Comparison of ENCODE assay signal across 9 mouse cellular contexts in genomic region chr14:121928375-121929137, GRCm38 (mm10). TPM values are rescaled to one million over a fixed set of nuclear protein-coding genes. Genes with fewer than 3 reads are reported as not detected.
DNase-seq lines count a peak whose midpoint lies in the region; ATAC-seq lines count a peak whose summit lies in the region.
"Had no signal": no experiment of that assay in that cellular context is flagged by ENCODE, and none has a peak within 500 bp of the region (broad histone marks: within the 10 kb centered on the region; RNA-seq: fewer than 3 reads in every experiment).

No protein-coding gene starts in this region.

- H3K9ac ChIP-seq in limb, embryonic 11.5 days (ENCODE audit: low read length), result no peak overlapping the region

- no peaks in the 10 kb centered on the region for H3K36me3 ChIP-seq in limb, embryonic 11.5 days (ENCODE audit: control insufficient read depth, insufficient read depth, low read length)
- peaks cover 2% of the 10 kb centered on the region; the same call in 1 of the 2 replicates for H3K36me3 ChIP-seq in limb, embryonic 10.5 days
- H3K36me3 ChIP-seq in forebrain, embryonic 10.5 days (replicated peaks), result peaks cover 5% of the 10 kb centered on the region

- no peaks in the 10 kb centered on the region for H3K9me3 ChIP-seq in limb, embryonic 11.5 days (ENCODE audit: control insufficient read depth, low read length)
- H3K9me3 ChIP-seq in limb, embryonic 10.5 days (replicated peaks), result no peaks in the 10 kb centered on the region
- no peaks in the 10 kb centered on the region for H3K9me3 ChIP-seq in forebrain, embryonic 10.5 days

- no peaks in the 10 kb centered on the region for H3K27me3 ChIP-seq in limb, embryonic 11.5 days (ENCODE audit: control insufficient read depth, insufficient read depth, low read length)
- no peaks in the 10 kb centered on the region for H3K27me3 ChIP-seq in limb, embryonic 10.5 days (ENCODE audit: low read depth, poor library complexity, severe bottlenecking)
- H3K27me3 ChIP-seq in forebrain, embryonic 10.5 days (ENCODE audit: poor library complexity, severe bottlenecking), result no peaks in the 10 kb centered on the region

- ATAC-seq in limb, embryonic 11.5 days (ENCODE audit: insufficient number of reproducible peaks, low FRiP score, low TSS enrichment, low read depth), result no peak

- H3K4me3 ChIP-seq in limb, embryonic 11.5 days (ENCODE audit: low read depth, low read length), result no peak overlapping the region
- H3K4me3 ChIP-seq in limb, embryonic 10.5 days, result no peak overlapping the region
- no peak overlapping the region for H3K4me3 ChIP-seq in forebrain, embryonic 10.5 days

- DNase-seq in limb, embryonic 11.5 days (ENCODE audit: low spot score), result peak; percentile 65
- no peak for DNase-seq in limb, embryonic 10.5 days (ENCODE audit: low spot score)
- peak; percentile 68 for DNase-seq in MN1 (ENCODE audit: low spot score)
- peak; percentile 68 to 74 for DNase-seq in cerebellum, postnatal 14 days
- DNase-seq in heart, postnatal 10 days, result peak; percentile 68 to 81
- DNase-seq in layer of hippocampus, postnatal 14 days (ENCODE audit: low spot score in 2 of 2), result peak; percentile 31 to 68
- DNase-seq in mesoderm, embryonic 11.5 days (ENCODE audit: low read depth, low spot score), result peak; percentile 54
- no peak for DNase-seq in forebrain, embryonic 10.5 days (ENCODE audit: extremely low spot score, low spot score)

- 71% methylated on average over 8 of the region's 8 CpGs for WGBS in limb, embryonic 11.5 days
- 73% methylated on average over 8 of the region's 8 CpGs for WGBS in limb, embryonic 10.5 days
- 68% methylated on average over 8 of the region's 8 CpGs for WGBS in forebrain, embryonic 10.5 days

- H3K4me2 ChIP-seq in limb, embryonic 11.5 days (ENCODE audit: low read depth, severe bottlenecking), result no peak overlapping the region

- no peak overlapping the region for H3K27ac ChIP-seq in limb, embryonic 11.5 days (replicated peaks; ENCODE audit: low read depth, low read length)
- no peak overlapping the region for H3K27ac ChIP-seq in limb, embryonic 10.5 days
- H3K27ac ChIP-seq in forebrain, embryonic 10.5 days, result no peak overlapping the region

- H3K4me1 ChIP-seq in limb, embryonic 11.5 days (ENCODE audit: control insufficient read depth, insufficient read depth, low read length), result no peaks in the 10 kb centered on the region
- no peaks in the 10 kb centered on the region for H3K4me1 ChIP-seq in limb, embryonic 10.5 days
- 0 out of 2 replicates have a peak, but pooled peaks cover 2% of the 10 kb centered on the region for H3K4me1 ChIP-seq in forebrain, embryonic 10.5 days

- intact Hi-C loops in heart, postnatal 10 days (cut with DNase I), result loop anchor here (1.0 to 10.0 kb wide), 2 partner anchors 132 to 344 kb away; no protein-coding TSS in a partner anchor

RNA-seq across cellular contexts. Expression of gene Gpr18, which starts 13.0 kb away (rescaled TPM):
- 0.09 and 0.21 TPM in 2 replicates for polyA plus RNA-seq in limb, embryonic 11.5 days (2014; fragmentation: Nextera tagmentation; extraction: Ambion mirVana)
- polyA plus RNA-seq in limb, embryonic 10.5 days (2016; fragmentation: Nextera tagmentation; extraction: Ambion mirVana), result 0.19 and 0.29 TPM in 2 replicates
- under 1 TPM; 0.27 to 0.45 TPM for total RNA-seq in heart, postnatal 10 days (2021)
- total RNA-seq in layer of hippocampus, postnatal 14 days (2021), result not detected
- 0.23 and 0.55 TPM in 2 replicates for polyA plus RNA-seq in forebrain, embryonic 10.5 days (2016; fragmentation: Nextera tagmentation; extraction: Ambion mirVana)
- total RNA-seq: gastrocnemius, postnatal 36 days had no signal

RNA-seq across cellular contexts. Expression of gene Gpr183, which starts 36.4 kb away (rescaled TPM):
- 2.1 and 3.0 TPM in 2 replicates for polyA plus RNA-seq in limb, embryonic 11.5 days (2014; fragmentation: Nextera tagmentation; extraction: Ambion mirVana)
- polyA plus RNA-seq in limb, embryonic 10.5 days (2016; fragmentation: Nextera tagmentation; extraction: Ambion mirVana), result 2.4 and 2.7 TPM in 2 replicates
- total RNA-seq in heart, postnatal 10 days (2021), result 1 to 10 TPM; 1.3 TPM
- total RNA-seq in layer of hippocampus, postnatal 14 days (2021), result under 1 TPM; 0.76 to 0.88 TPM
- polyA plus RNA-seq in forebrain, embryonic 10.5 days (2016; fragmentation: Nextera tagmentation; extraction: Ambion mirVana), result 1.9 and 2.5 TPM in 2 replicates

RNA-seq across cellular contexts. Expression of gene Ubac2, which starts 50.1 kb away (rescaled TPM):
- polyA plus RNA-seq in limb, embryonic 11.5 days (2014; fragmentation: Nextera tagmentation; extraction: Ambion mirVana), result 71.2 and 75.4 TPM in 2 replicates
- polyA plus RNA-seq in limb, embryonic 10.5 days (2016; fragmentation: Nextera tagmentation; extraction: Ambion mirVana), result 66.2 and 73.4 TPM in 2 replicates
- 10 to 100 TPM; 23.8 to 24.4 TPM for total RNA-seq in heart, postnatal 10 days (2021)
- total RNA-seq in layer of hippocampus, postnatal 14 days (2021), result 10 to 100 TPM; 48.9 to 49.7 TPM
- 80.7 and 83.1 TPM in 2 replicates for polyA plus RNA-seq in forebrain, embryonic 10.5 days (2016; fragmentation: Nextera tagmentation; extraction: Ambion mirVana)

Comparison
In these comparisons a context has a peak if more than half of its experiments do, and no peak if none do; other contexts are left out.
1. DNase-seq: peak in limb, embryonic 11.5 days (single experiment), MN1 (single experiment), cerebellum, postnatal 14 days (2 of 2), heart, postnatal 10 days (2 of 2), layer of hippocampus, postnatal 14 days (2 of 2) and mesoderm, embryonic 11.5 days (single experiment); none in limb, embryonic 10.5 days (single experiment) and forebrain, embryonic 10.5 days (single experiment).